Mouse (Mus musculus): Measurements from ENCODE around the gene Ttc9c. TPM values are rescaled to one million over a fixed set of nuclear protein-coding genes. Genes with fewer than 3 reads are reported as not detected.

Ttc9c gene
- total RNA-seq, 2 experiments from 2014 or later, result 31.0 to 65.6 TPM

- 0 out of 2 replicates have a peak, but pooled peaks have one; percentile 27 for ATAC-seq (replicated peaks; ENCODE audit: poor library complexity)
These were observed 12.1 kb upstream of the Ttc9c start for GRCm38 (mm10) chr19:8831262-8831661.

GRCm38 (mm10) chr19:8830664-8831063, 11.5 kb upstream of the Ttc9c start:
- no peak for ATAC-seq (replicated peaks; ENCODE audit: poor library complexity)

- peak; percentile 94 for ATAC-seq (replicated peaks; ENCODE audit: poor library complexity)
These were observed 10.5 kb upstream of the Ttc9c start, which contains the start of gene AC129217.1 for GRCm38 (mm10) chr19:8829660-8830059. Gene AC129217.1 (plus strand): TSS chr19:8829773.

GRCm38 (mm10) chr19:8822696-8823095, 3.6 kb upstream of the Ttc9c start:
- ATAC-seq (replicated peaks; ENCODE audit: poor library complexity), result no peak

GRCm38 (mm10) chr19:8821146-8821545, 2.0 kb upstream of the Ttc9c start:
- ATAC-seq (replicated peaks; ENCODE audit: poor library complexity), result no peak

GRCm38 (mm10) chr19:8820424-8820956, 1.4 kb upstream of the Ttc9c start:
- ATAC-seq (replicated peaks; ENCODE audit: poor library complexity), result no peak

GRCm38 (mm10) chr19:8819596-8820423, 677 bp upstream of the Ttc9c start, which contains the start of gene Hnrnpul2:
Gene Hnrnpul2 (plus strand): TSS chr19:8820010.
- ATAC-seq (replicated peaks; ENCODE audit: poor library complexity), result peak; percentile 81

GRCm38 (mm10) chr19:8818301-8818798, 783 bp downstream of the Ttc9c start:
- ATAC-seq (replicated peaks; ENCODE audit: poor library complexity), result no peak

- no peak for ATAC-seq (replicated peaks; ENCODE audit: poor library complexity)
These were observed 2.1 kb downstream of the Ttc9c start for GRCm38 (mm10) chr19:8817001-8817400.

- ATAC-seq (replicated peaks; ENCODE audit: poor library complexity), result no peak
These were observed 3.3 kb downstream of the Ttc9c start for GRCm38 (mm10) chr19:8815812-8816211.

- no peak for ATAC-seq (replicated peaks; ENCODE audit: poor library complexity)
These were observed 12.3 kb downstream of the Ttc9c start for GRCm38 (mm10) chr19:8806810-8807209.

- ATAC-seq (replicated peaks; ENCODE audit: poor library complexity), result 0 out of 2 replicates have a peak, but pooled peaks have one; percentile 20
These were observed 15.1 kb downstream of the Ttc9c start for GRCm38 (mm10) chr19:8803879-8804660.

GRCm38 (mm10) chr19:8803204-8803780, 15.8 kb downstream of the Ttc9c start:
- ATAC-seq (replicated peaks; ENCODE audit: poor library complexity), result no peak

- peak; percentile 87 for ATAC-seq (replicated peaks; ENCODE audit: poor library complexity)
These were observed 16.9 kb downstream of the Ttc9c start, which contains the start of gene Zbtb3 for GRCm38 (mm10) chr19:8802130-8802821. Gene Zbtb3 (plus strand): TSS chr19:8802555.

- no peak for ATAC-seq (replicated peaks; ENCODE audit: poor library complexity)
These were observed 20.2 kb downstream of the Ttc9c start for GRCm38 (mm10) chr19:8798947-8799315.

GRCm38 (mm10) chr19:8798264-8798946, 20.7 kb downstream of the Ttc9c start, which contains the start of gene Polr2g:
Gene Polr2g (minus strand): TSS chr19:8798577.
- peak; percentile 73 for ATAC-seq (replicated peaks; ENCODE audit: poor library complexity)

- ATAC-seq (replicated peaks; ENCODE audit: poor library complexity), result no peak
These were observed 29.0 kb downstream of the Ttc9c start for GRCm38 (mm10) chr19:8790171-8790570.

- no peak for ATAC-seq (replicated peaks; ENCODE audit: poor library complexity)
These were observed 30.0 kb downstream of the Ttc9c start for GRCm38 (mm10) chr19:8789171-8789570.

- no peak for ATAC-seq (replicated peaks; ENCODE audit: poor library complexity)
These were observed 30.6 kb downstream of the Ttc9c start for GRCm38 (mm10) chr19:8788521-8788920.

All from megakaryocyte progenitor cell, adult 5-6 weeks (primary cell).